Mouse (Mus musculus) forebrain, embryonic 11.5 days (tissue): ENCODE data around the gene Actl7b. TPM values are rescaled to one million over a fixed set of nuclear protein-coding genes. Genes with fewer than 3 reads are reported as not detected.

Source experiments
- polyA plus RNA-seq: library from polyadenylated mRNA; unstranded; fragments of >200 nt; fragmentation: Nextera tagmentation; extraction: Ambion mirVana; gene quantifications from 2 replicates; pipeline ENCODE4 v1.2.1, GENCODE M21; 2014

Actl7b gene
- polyA plus RNA-seq, 1 experiment from 2014 or later = not detected

Other genes starting within 250 kb of the Actl7b start
- not detected in 2 replicates for gene Gm26657, start 1.4 kb downstream of the Actl7b start, polyA plus RNA-seq
- gene Actl7a, start 2.0 kb upstream of the Actl7b start, polyA plus RNA-seq = 0.12 TPM in 1 of 2 replicates, not detected in the other
- 107 and 111 TPM in 2 replicates for gene Elp1, start 60.9 kb upstream of the Actl7b start, polyA plus RNA-seq
- 28.3 and 30.8 TPM in 2 replicates for gene Fam206a, start 60.9 kb upstream of the Actl7b start, polyA plus RNA-seq
- gene Ctnnal1, start 123.7 kb upstream of the Actl7b start, polyA plus RNA-seq = 30.5 and 36.8 TPM in 2 replicates
- gene Tmem245, start 206.0 kb upstream of the Actl7b start, polyA plus RNA-seq = 9.5 and 12.7 TPM in 2 replicates
- 5.3 and 5.4 TPM in 2 replicates for gene Frrs1l, start 248.9 kb upstream of the Actl7b start, polyA plus RNA-seq